Mouse (Mus musculus) heart, adult 2 months (tissue): Measurements from ENCODE around the gene Tssk1.

Experiments used
- CTCF ChIP-seq: fragments of 200-600 bp; IDR thresholded peaks from 2 replicates; pipeline ENCODE4 v1.8.1; 2022; ENCODE audit warnings: antibody characterized with exemption, mild to moderate bottlenecking, moderate library complexity
- POLR2A ChIP-seq: fragments of 200-500 bp; IDR thresholded peaks from 2 replicates; pipeline ENCODE4 v1.6.1; 2011; ENCODE audit warnings: mild to moderate bottlenecking, low read depth, low read length, control low read depth; ENCODE audit not compliant: insufficient read depth

GRCm38 (mm10) chr16:17890342-17890727 lies 3.7 kb upstream of the Tssk1 start:
- TF ChIP-seq CTCF (no peak), POLR2A (no peak)
